Mouse (Mus musculus) intestine, embryonic 15.5 days (tissue): ENCODE results near the gene Immp2l. TPM values are rescaled to one million over a fixed set of nuclear protein-coding genes. Genes with fewer than 3 reads are reported as not detected.

Source experiments
- ATAC-seq: fragments of 200-750 bp; cut with Nextera tagmentation; 2 replicates; pipeline ENCODE4 v1.8.0; 2017; ENCODE audit warnings: moderate TSS enrichment, moderate library complexity
- H3K27ac ChIP-seq: fragments of 300-500 bp; sonication (generic); 2 replicates; pipeline ENCODE4 v1.5.1; 2015; ENCODE audit warnings: mild to moderate bottlenecking, inconsistent platforms
- H3K27me3 ChIP-seq: fragments of 300-500 bp; sonication (generic); replicated peaks from 2 replicates; pipeline ENCODE4 v1.6.1; 2015; ENCODE audit warnings: inconsistent platforms
- H3K36me3 ChIP-seq: fragments of 300-500 bp; sonication (generic); 2 replicates; pipeline ENCODE4 v1.6.1; 2015; ENCODE audit warnings: inconsistent platforms
- H3K4me1 ChIP-seq: fragments of 300-500 bp; sonication (generic); replicated peaks from 2 replicates; pipeline ENCODE4 v1.6.1; 2015; ENCODE audit warnings: inconsistent platforms
- H3K4me2 ChIP-seq: fragments of 300-500 bp; sonication (generic); replicated peaks from 2 replicates; pipeline ENCODE4 v1.6.1; 2015; ENCODE audit warnings: mild to moderate bottlenecking, inconsistent platforms
- H3K4me3 ChIP-seq: fragments of 300-500 bp; sonication (generic); replicated peaks from 2 replicates; pipeline ENCODE4 v1.5.1; 2015; ENCODE audit warnings: inconsistent platforms
- H3K9ac ChIP-seq: fragments of 300-500 bp; sonication (generic); 2 replicates; pipeline ENCODE4 v1.6.1; 2015; ENCODE audit warnings: inconsistent platforms
- H3K9me3 ChIP-seq: fragments of 300-500 bp; sonication (generic); 2 replicates; pipeline ENCODE4 v1.6.1; 2016; ENCODE audit warnings: inconsistent platforms
- WGBS: fragments of 180-500 bp; shearing (Covaris S2); methylation state at CpG from one replicate; pipeline ENCODE4 v1.1.7; 2015; 5-methylcytosine and 5-hydroxymethylcytosine counted together
- polyA plus RNA-seq: library from polyadenylated mRNA; unstranded; fragments of >200 nt; fragmentation: Nextera tagmentation; extraction: Ambion mirVana; gene quantifications from 2 replicates; pipeline ENCODE4 v1.2.1, GENCODE M21; 2015

Gene Immp2l
- polyA plus RNA-seq, 1 experiment from 2014 or later: 27.7 TPM

DNA sequence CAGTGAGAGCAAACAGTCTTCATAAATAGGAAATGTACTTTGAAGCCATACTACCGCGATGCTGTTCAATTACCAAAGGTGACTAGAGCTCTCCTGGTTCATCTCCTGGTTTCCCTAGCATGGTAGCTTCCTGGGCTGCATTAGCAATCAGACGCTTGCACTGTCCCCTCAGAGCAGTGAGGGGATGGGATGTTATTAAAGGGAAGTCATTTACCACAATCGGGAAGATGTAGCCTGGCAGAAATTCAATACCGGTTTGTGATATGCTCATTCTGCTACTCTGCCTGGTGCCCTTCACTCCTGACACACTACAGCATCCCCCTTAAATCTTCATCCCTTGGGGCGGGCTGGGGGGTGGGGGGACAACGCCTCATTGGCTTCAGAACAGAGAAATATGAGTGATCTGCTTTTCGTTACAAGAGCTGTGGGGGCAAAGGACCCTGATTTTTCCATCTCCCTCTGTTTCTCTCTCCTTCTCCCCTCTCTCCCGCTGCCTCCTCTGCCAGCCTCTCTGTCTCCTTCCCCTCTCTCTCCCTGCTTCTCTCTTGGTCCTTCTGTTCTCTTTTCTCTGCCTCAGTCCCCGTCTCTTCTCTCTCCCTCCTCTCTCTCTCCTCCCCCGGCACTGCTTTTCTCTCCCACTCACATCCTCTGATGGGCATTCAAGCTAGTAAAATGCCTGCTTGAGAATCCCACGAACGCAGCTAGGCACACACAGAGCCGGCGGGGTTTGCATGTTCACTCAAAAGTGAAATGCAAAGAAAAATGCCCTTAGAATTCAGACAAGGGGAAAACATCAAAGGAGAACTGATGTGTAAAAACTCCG, 461.0 kb downstream of the Immp2l start:
- 26% methylated on average over 16 of the region's 16 CpGs for WGBS
- no peak for ATAC-seq
- Histone ChIP-seq H3K4me1 (no peaks in the 10 kb centered on the region), H3K27me3 (no peaks in the 10 kb centered on the region), H3K4me3 (peak overlapping the region; percentile 26), H3K9ac (0 out of 2 replicates have a peak overlapping the region, but pooled peaks have one; percentile 0), H3K4me2 (peak overlapping the region; percentile 59), H3K27ac (no peak overlapping the region), H3K9me3 (no peaks in the 10 kb centered on the region), H3K36me3 (no peaks in the 10 kb centered on the region)

GRCm38 (mm10) chr12:41485512-41486215, 461.8 kb downstream of the Immp2l start:
- Histone ChIP-seq H3K4me1 (no peaks in the 10 kb centered on the region), H3K27me3 (no peaks in the 10 kb centered on the region), H3K9ac (no peak overlapping the region), H3K36me3 (no peaks in the 10 kb centered on the region), H3K4me2 (peak overlapping the region; percentile 59), H3K27ac (no peak overlapping the region), H3K4me3 (peak overlapping the region; percentile 26), H3K9me3 (no peaks in the 10 kb centered on the region)
- ATAC-seq: peak; percentile 79
- WGBS: 21% methylated on average over 12 of the region's 12 CpGs

DNA sequence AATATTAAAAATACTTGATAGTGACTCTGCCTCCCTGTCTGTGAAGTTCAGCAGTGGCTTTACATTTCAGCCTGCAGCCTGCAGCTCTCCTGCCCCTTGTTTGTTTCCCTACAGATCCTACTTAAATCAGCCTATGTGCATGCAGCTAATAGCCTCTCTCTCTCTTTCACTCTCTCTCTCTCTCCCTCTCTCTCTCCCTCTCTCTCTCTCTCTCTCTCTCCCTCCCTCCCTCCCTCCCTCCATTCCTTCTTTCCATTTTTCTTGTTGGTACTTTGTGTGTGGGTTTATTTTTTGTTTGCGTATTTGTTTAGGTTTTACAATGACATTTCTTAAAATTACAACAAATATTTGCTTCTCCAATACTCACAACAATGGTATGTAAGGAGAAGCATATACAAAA, 462.4 kb downstream of the Immp2l start, which contains the start of gene Lrrn3:
Lrrn3 (minus strand) TSS at position 101 of the 400 bp plus-strand sequence.
- 0 out of 2 replicates have a peak within 1 kb of the TSS, but pooled peaks have one; percentile 0 for H3K9ac ChIP-seq
- WGBS: 97% methylated on average over 1 of the region's 1 CpGs
- H3K27me3 ChIP-seq: no peaks in the 10 kb centered on the region
- no peak for ATAC-seq
- no peaks in the 10 kb centered on the region for H3K9me3 ChIP-seq
- peak within 1 kb of the TSS; percentile 26 for H3K4me3 ChIP-seq
- H3K36me3 ChIP-seq: no peaks in the 10 kb centered on the region
- no peaks in the 10 kb centered on the region for H3K4me1 ChIP-seq
- no peak within 1 kb of the TSS for H3K27ac ChIP-seq
- peak within 1 kb of the TSS; percentile 59 for H3K4me2 ChIP-seq

DNA sequence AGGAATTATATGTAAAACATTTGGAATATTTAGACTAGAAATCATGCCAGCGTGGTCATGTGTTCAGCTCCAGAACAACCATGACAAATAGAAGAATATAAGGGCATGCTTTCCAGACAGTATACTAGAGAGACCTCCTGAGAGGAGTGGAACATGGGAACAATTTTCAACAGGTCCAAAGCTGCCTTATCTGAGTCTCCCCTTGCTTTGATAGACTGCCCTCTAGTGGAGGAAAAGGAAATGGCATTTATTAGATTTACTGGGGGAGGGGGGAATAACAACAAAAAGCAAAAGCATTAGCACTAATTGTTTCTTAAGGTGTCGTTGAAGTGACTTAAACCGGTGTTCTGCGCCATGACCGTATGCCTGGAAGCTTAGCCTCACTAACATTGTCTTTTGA, 463.1 kb downstream of the Immp2l start:
- Histone ChIP-seq H3K4me3 (no peak overlapping the region), H3K27me3 (no peaks in the 10 kb centered on the region), H3K36me3 (no peaks in the 10 kb centered on the region), H3K9me3 (no peaks in the 10 kb centered on the region), H3K27ac (no peak overlapping the region), H3K4me1 (no peaks in the 10 kb centered on the region), H3K4me2 (no peak overlapping the region), H3K9ac (no peak overlapping the region)
- peak; percentile 61 for ATAC-seq
- 25% methylated on average over 5 of the region's 5 CpGs for WGBS

- no peak for ATAC-seq
- H3K27me3 ChIP-seq: no peaks in the 10 kb centered on the region
- no peak overlapping the region for H3K4me3 ChIP-seq
- H3K36me3 ChIP-seq: no peaks in the 10 kb centered on the region
- H3K27ac ChIP-seq: no peak overlapping the region
- H3K9me3 ChIP-seq: no peaks in the 10 kb centered on the region
- 51% methylated on average over 10 of the region's 10 CpGs for WGBS
- H3K4me2 ChIP-seq: no peak overlapping the region
- H3K4me1 ChIP-seq: no peaks in the 10 kb centered on the region
- no peak overlapping the region for H3K9ac ChIP-seq
These were observed 470.7 kb downstream of the Immp2l start for GRCm38 (mm10) chr12:41494620-41495019.

DNA sequence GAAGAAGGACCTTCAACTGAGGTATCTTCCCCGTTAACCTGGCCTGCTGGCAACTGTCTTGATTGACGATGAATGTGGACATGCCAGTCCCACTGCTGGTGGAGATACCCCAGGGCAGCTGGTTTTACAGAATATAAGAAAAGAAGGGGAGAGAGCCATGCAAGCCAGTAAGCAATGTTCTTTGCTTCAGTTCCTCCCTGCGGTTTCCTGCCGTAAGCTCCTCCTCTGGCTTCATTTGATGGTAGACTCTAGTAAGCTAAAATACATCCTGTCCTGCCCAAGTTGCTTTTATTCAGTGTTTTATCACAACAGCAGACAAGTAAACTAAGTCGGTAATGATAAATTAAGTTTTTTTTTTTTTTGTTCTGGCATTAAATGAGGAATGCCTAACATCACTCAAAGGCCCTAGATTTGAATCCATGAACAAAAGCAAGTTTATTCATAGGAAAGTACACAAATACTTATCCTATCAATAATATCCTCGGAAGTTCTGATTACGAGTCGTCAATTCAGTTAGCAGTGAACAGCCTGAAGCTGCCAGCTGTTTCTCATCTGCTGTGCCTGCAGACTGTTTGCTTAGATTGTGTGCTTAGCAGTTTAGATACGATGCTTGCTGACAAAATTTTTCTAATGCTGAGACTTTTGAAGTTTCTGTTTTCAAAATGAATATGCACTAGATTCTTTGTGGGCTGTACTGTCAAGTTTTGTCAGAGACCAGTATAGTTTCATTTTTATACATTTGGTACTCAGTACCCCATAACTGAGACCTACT, 476.3 kb downstream of the Immp2l start:
- H3K9me3 ChIP-seq: no peaks in the 10 kb centered on the region
- 43% methylated on average over 9 of the region's 9 CpGs for WGBS
- H3K27me3 ChIP-seq: no peaks in the 10 kb centered on the region
- H3K4me2 ChIP-seq: no peak overlapping the region
- H3K27ac ChIP-seq: no peak overlapping the region
- ATAC-seq: no peak
- no peaks in the 10 kb centered on the region for H3K36me3 ChIP-seq
- no peak overlapping the region for H3K4me3 ChIP-seq
- no peak overlapping the region for H3K9ac ChIP-seq
- no peaks in the 10 kb centered on the region for H3K4me1 ChIP-seq

DNA sequence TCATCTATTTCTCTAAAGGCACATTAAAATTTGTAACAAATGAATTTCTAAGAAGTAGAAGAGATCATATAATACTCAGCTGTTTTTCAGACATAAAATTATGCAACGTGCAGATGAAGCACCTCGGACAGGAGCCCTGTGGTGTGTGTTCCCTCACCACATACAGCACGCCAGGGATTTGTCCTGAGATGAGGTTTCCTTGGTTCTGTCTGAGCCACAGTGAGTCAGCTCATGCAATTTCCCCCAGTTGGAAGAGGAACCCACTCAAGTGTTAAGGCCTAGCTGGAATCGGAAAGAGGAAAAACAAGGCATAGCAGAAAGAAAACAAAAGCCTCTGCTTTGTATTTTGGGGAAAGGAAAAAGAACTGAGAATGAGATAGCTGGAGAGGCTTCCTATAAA, 484.7 kb downstream of the Immp2l start:
- Histone ChIP-seq H3K9me3 (no peaks in the 10 kb centered on the region), H3K4me1 (no peaks in the 10 kb centered on the region), H3K27me3 (no peaks in the 10 kb centered on the region), H3K9ac (no peak overlapping the region), H3K4me2 (no peak overlapping the region), H3K27ac (no peak overlapping the region), H3K4me3 (no peak overlapping the region), H3K36me3 (no peaks in the 10 kb centered on the region)
- 88% methylated on average over 4 of the region's 4 CpGs for WGBS
- ATAC-seq: no peak

DNA sequence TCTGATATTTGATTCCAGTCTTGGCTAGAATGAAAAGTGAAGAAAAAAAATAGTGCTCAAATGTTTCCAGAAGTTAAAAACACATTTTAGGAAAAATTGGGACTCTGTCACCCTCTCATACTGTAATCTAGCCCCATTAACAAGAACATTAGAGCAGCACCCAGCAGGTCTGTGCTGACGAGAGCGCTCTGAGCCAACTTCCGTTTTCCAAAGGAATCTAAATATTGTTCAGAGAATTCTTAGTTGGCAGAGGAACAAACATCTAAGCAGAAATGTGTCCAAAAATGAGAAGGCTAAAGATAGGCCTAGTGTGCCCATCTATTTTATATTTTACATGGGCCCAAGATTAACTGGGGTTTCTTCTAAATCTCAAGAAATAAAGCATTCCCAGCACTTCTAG, 486.7 kb downstream of the Immp2l start:
- H3K36me3 ChIP-seq: no peaks in the 10 kb centered on the region
- H3K4me2 ChIP-seq: no peak overlapping the region
- no peaks in the 10 kb centered on the region for H3K27me3 ChIP-seq
- H3K27ac ChIP-seq: no peak overlapping the region
- H3K9ac ChIP-seq: no peak overlapping the region
- H3K4me1 ChIP-seq: no peaks in the 10 kb centered on the region
- no peak overlapping the region for H3K4me3 ChIP-seq
- no peaks in the 10 kb centered on the region for H3K9me3 ChIP-seq
- ATAC-seq: no peak
- WGBS: 77% methylated on average over 3 of the region's 3 CpGs

GRCm38 (mm10) chr12:41518897-41519296, 495.0 kb downstream of the Immp2l start:
- no peak overlapping the region for H3K9ac ChIP-seq
- 49% methylated on average over 5 of the region's 5 CpGs for whole genome bisulfite sequencing
- H3K4me3 ChIP-seq: no peak overlapping the region
- H3K27ac ChIP-seq: no peak overlapping the region
- H3K4me2 ChIP-seq: no peak overlapping the region
- H3K4me1 ChIP-seq: no peaks in the 10 kb centered on the region
- H3K36me3 ChIP-seq: no peaks in the 10 kb centered on the region
- ATAC-seq: no peak
- no peaks in the 10 kb centered on the region for H3K9me3 ChIP-seq
- no peaks in the 10 kb centered on the region for H3K27me3 ChIP-seq

GRCm38 (mm10) chr12:41520326-41520725, 496.4 kb downstream of the Immp2l start:
- H3K4me2 ChIP-seq: no peak overlapping the region
- no peaks in the 10 kb centered on the region for H3K9me3 ChIP-seq
- H3K27ac ChIP-seq: no peak overlapping the region
- no peaks in the 10 kb centered on the region for H3K27me3 ChIP-seq
- no peak overlapping the region for H3K4me3 ChIP-seq
- 60% methylated on average over 2 of the region's 2 CpGs for WGBS
- H3K9ac ChIP-seq: no peak overlapping the region
- ATAC-seq: no peak
- no peaks in the 10 kb centered on the region for H3K4me1 ChIP-seq
- H3K36me3 ChIP-seq: no peaks in the 10 kb centered on the region

GRCm38 (mm10) chr12:41521671-41522070, 497.8 kb downstream of the Immp2l start:
- WGBS: 80% methylated on average over 2 of the region's 2 CpGs
- ATAC-seq: no peak
- Histone ChIP-seq H3K36me3 (no peaks in the 10 kb centered on the region), H3K27ac (no peak overlapping the region), H3K4me2 (no peak overlapping the region), H3K9me3 (no peaks in the 10 kb centered on the region), H3K4me1 (no peaks in the 10 kb centered on the region), H3K4me3 (no peak overlapping the region), H3K9ac (no peak overlapping the region), H3K27me3 (no peaks in the 10 kb centered on the region)

GRCm38 (mm10) chr12:41526688-41527087, 502.8 kb downstream of the Immp2l start:
- Histone ChIP-seq H3K4me2 (no peak overlapping the region), H3K9ac (no peak overlapping the region), H3K27ac (no peak overlapping the region), H3K27me3 (no peaks in the 10 kb centered on the region), H3K4me1 (no peaks in the 10 kb centered on the region), H3K36me3 (no peaks in the 10 kb centered on the region), H3K9me3 (no peaks in the 10 kb centered on the region), H3K4me3 (no peak overlapping the region)
- no peak for ATAC-seq
- WGBS: 71% methylated on average over 2 of the region's 2 CpGs
